Mouse (Mus musculus) heart, postnatal 0 days (tissue): ENCODE results near the gene Rps21. TPM values are rescaled to one million over a fixed set of nuclear protein-coding genes. Genes with fewer than 3 reads are reported as not detected.

Experiments
- ATAC-seq: fragments of 200-750 bp; cut with Nextera tagmentation; 2 replicates; pipeline ENCODE4 v1.8.0; 2017; ENCODE audit warnings: low read depth, moderate number of reproducible peaks, moderate library complexity; ENCODE audit not compliant: insufficient read depth
- DNase-seq: peaks from one replicate; pipeline ENCODE4 v3.0.0-alpha.2; 2016; ENCODE audit warnings: low spot score
- H3K27ac ChIP-seq: fragments of 300-500 bp; sonication (generic); 2 replicates; pipeline ENCODE4 v1.5.1; 2014; ENCODE audit warnings: low read depth, mild to moderate bottlenecking
- H3K27me3 ChIP-seq: fragments of 300-500 bp; sonication (generic); 2 replicates; pipeline ENCODE4 v1.6.1; 2014; ENCODE audit warnings: low read length, mixed read lengths; ENCODE audit not compliant: control insufficient read depth, insufficient read depth
- H3K36me3 ChIP-seq: fragments of 300-500 bp; sonication (generic); replicated peaks from 2 replicates; pipeline ENCODE4 v1.6.1; 2014; ENCODE audit warnings: low read length, mixed read lengths; ENCODE audit not compliant: control insufficient read depth, insufficient read depth
- H3K4me1 ChIP-seq: fragments of 300-500 bp; sonication (generic); 2 replicates; pipeline ENCODE4 v1.6.1; 2014; ENCODE audit warnings: antibody characterized with exemption; ENCODE audit not compliant: control insufficient read depth, insufficient read depth
- H3K4me2 ChIP-seq: fragments of 300-500 bp; sonication (generic); 2 replicates; pipeline ENCODE4 v1.6.1; 2014; ENCODE audit warnings: low read depth, mild to moderate bottlenecking, low read length, moderate library complexity
- H3K4me3 ChIP-seq: fragments of 300-500 bp; sonication (generic); 2 replicates; pipeline ENCODE4 v1.5.1; 2014; ENCODE audit warnings: low read depth, low read length
- H3K9ac ChIP-seq: fragments of 300-500 bp; sonication (generic); replicated peaks from 2 replicates; pipeline ENCODE4 v1.6.1; 2014; ENCODE audit warnings: low read depth, low read length, mixed read lengths
- H3K9me3 ChIP-seq: fragments of 300-500 bp; sonication (generic); replicated peaks from 2 replicates; pipeline ENCODE4 v1.6.1; 2016; ENCODE audit warnings: low read length; ENCODE audit not compliant: control insufficient read depth
- CTCF ChIP-seq: IDR thresholded peaks from 2 replicates; pipeline ENCODE4 v1.5.1; 2016; ENCODE audit warnings: antibody characterized with exemption, control low read depth, low read depth
- EP300 ChIP-seq: IDR thresholded peaks from 2 replicates; pipeline ENCODE4 v1.6.1; 2016; ENCODE audit warnings: antibody characterized with exemption, low read depth
- WGBS: fragments of 180-500 bp; shearing (Covaris S2); extraction: QIAGEN DNeasy Blood & Tissue Kit; methylation state at CpG from one replicate; pipeline ENCODE4 v1.1.7; 2014; 5-methylcytosine and 5-hydroxymethylcytosine counted together
- polyA plus RNA-seq: library from polyadenylated mRNA; unstranded; fragments of >200 nt; fragmentation: Nextera tagmentation; extraction: Ambion mirVana; gene quantifications from 2 replicates; pipeline ENCODE4 v1.2.1, GENCODE M21; 2015
- total RNA-seq: library from RNA; depleted of rRNA; stranded (reverse); fragments of >200 nt; gene quantifications from 2 replicates; pipeline ENCODE4 v1.2.3, GENCODE M21; 2014; ENCODE audit warnings: low replicate concordance

Rps21 gene
- total and polyA plus RNA-seq, 2 experiments from 2014 or later: 356 to 957 TPM

GRCm38 (mm10) chr2:180274523-180274922, 17.3 kb downstream of the Rps21 start:
- WGBS: 93% methylated on average over 2 of the region's 2 CpGs
- Histone ChIP-seq H3K9ac (no peak overlapping the region), H3K27me3 (peaks cover 3% of the 10 kb centered on the region; the same call in 1 of the 2 replicates), H3K4me3 (no peak overlapping the region), H3K9me3 (no peaks in the 10 kb centered on the region), H3K36me3 (peaks cover 5% of the 10 kb centered on the region; the same call in 1 of the 2 replicates), H3K27ac (no peak overlapping the region), H3K4me2 (no peak overlapping the region), H3K4me1 (peaks cover 9% of the 10 kb centered on the region; the same call in 1 of the 2 replicates)
- DNase-seq: no peak
- ATAC-seq: no peak
- TF ChIP-seq CTCF: no peak
- no peak for TF ChIP-seq EP300

GRCm38 (mm10) chr2:180275836-180276235, 18.7 kb downstream of the Rps21 start:
- ATAC-seq (peak; percentile 48), DNase-seq (peak; percentile 86)
- no peaks in the 10 kb centered on the region for H3K9me3 ChIP-seq
- H3K36me3 ChIP-seq: no peaks in the 10 kb centered on the region
- H3K9ac ChIP-seq: no peak overlapping the region
- peaks cover 9% of the 10 kb centered on the region; the same call in 1 of the 2 replicates for H3K4me1 ChIP-seq
- H3K27ac ChIP-seq: no peak overlapping the region
- TF ChIP-seq CTCF (peak; percentile 92), EP300 (no peak)
- peaks cover 5% of the 10 kb centered on the region; the same call in 1 of the 2 replicates for H3K27me3 ChIP-seq
- H3K4me3 ChIP-seq: no peak overlapping the region
- peak overlapping the region; percentile 24; the same call in 1 of the 2 replicates for H3K4me2 ChIP-seq
- WGBS: 2% methylated on average over 8 of the region's 8 CpGs

GRCm38 (mm10) chr2:180276385-180276784, 19.2 kb downstream of the Rps21 start:
- peaks cover 5% of the 10 kb centered on the region; the same call in 1 of the 2 replicates for H3K27me3 ChIP-seq
- H3K36me3 ChIP-seq: no peaks in the 10 kb centered on the region
- H3K9ac ChIP-seq: no peak overlapping the region
- no peak overlapping the region for H3K27ac ChIP-seq
- 43% methylated on average over 4 of the region's 4 CpGs for WGBS
- H3K4me2 ChIP-seq: peak overlapping the region; percentile 24; the same call in 1 of the 2 replicates
- DNase-seq (no peak), ATAC-seq (no peak)
- no peaks in the 10 kb centered on the region for H3K9me3 ChIP-seq
- no peak overlapping the region for H3K4me3 ChIP-seq
- no peak for TF ChIP-seq CTCF
- no peak for TF ChIP-seq EP300
- H3K4me1 ChIP-seq: peaks cover 9% of the 10 kb centered on the region; the same call in 1 of the 2 replicates

GRCm38 (mm10) chr2:180276851-180277259, 19.7 kb downstream of the Rps21 start:
- Histone ChIP-seq H3K9ac (no peak overlapping the region), H3K9me3 (no peaks in the 10 kb centered on the region), H3K27ac (no peak overlapping the region), H3K36me3 (no peaks in the 10 kb centered on the region), H3K4me3 (no peak overlapping the region), H3K4me1 (peaks cover 9% of the 10 kb centered on the region; the same call in 1 of the 2 replicates), H3K27me3 (peaks cover 5% of the 10 kb centered on the region; the same call in 1 of the 2 replicates), H3K4me2 (no peak overlapping the region)
- DNase-seq (no peak), ATAC-seq (no peak)
- WGBS: 25% methylated on average over 8 of the region's 8 CpGs
- TF ChIP-seq CTCF (no peak), EP300 (no peak)

GRCm38 (mm10) chr2:180277773-180278320, 20.7 kb downstream of the Rps21 start:
- no peak overlapping the region for H3K9ac ChIP-seq
- no peak for TF ChIP-seq EP300
- TF ChIP-seq CTCF: no peak
- H3K9me3 ChIP-seq: no peaks in the 10 kb centered on the region
- no peak overlapping the region for H3K4me3 ChIP-seq
- WGBS: 80% methylated on average over 8 of the region's 8 CpGs
- ATAC-seq (no peak), DNase-seq (no peak)
- H3K4me2 ChIP-seq: no peak overlapping the region
- H3K27ac ChIP-seq: no peak overlapping the region
- H3K4me1 ChIP-seq: peaks cover 4% of the 10 kb centered on the region; the same call in 1 of the 2 replicates
- peaks cover 5% of the 10 kb centered on the region; the same call in 1 of the 2 replicates for H3K27me3 ChIP-seq
- no peaks in the 10 kb centered on the region for H3K36me3 ChIP-seq
